Mouse (Mus musculus): ENCODE measurements around the gene Scnn1a. TPM values are rescaled to one million over a fixed set of nuclear protein-coding genes. Genes with fewer than 3 reads are reported as not detected.

The Scnn1a gene
- polyA plus RNA-seq, 1 experiment from 2014 or later, result 0.55 TPM

DNA sequence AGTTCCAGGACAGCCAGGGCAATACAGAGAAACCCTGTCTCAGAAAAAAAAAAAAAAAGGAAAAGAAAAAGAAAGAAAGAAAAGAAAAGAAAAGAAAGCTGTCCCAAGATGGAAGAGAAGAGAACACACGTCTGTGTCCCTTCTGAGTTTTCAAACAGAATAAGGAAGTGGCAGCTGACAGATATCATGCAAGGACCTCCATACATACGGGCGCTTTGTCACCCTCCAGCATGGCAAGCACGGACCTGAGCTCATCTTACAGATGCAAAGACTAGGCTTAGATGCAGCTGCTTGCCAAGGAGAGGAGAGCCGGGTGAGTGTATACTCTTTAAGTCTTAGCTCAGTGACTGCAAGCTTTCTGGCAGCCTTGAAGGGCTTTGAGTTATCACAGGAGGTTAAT, 45.1 kb downstream of the Scnn1a start:
- H3K4me1 ChIP-seq (replicated peaks; ENCODE audit: control insufficient read depth, insufficient read depth, low read length), result peaks cover 7% of the 10 kb centered on the region; the same call in 1 of the 2 replicates

DNA sequence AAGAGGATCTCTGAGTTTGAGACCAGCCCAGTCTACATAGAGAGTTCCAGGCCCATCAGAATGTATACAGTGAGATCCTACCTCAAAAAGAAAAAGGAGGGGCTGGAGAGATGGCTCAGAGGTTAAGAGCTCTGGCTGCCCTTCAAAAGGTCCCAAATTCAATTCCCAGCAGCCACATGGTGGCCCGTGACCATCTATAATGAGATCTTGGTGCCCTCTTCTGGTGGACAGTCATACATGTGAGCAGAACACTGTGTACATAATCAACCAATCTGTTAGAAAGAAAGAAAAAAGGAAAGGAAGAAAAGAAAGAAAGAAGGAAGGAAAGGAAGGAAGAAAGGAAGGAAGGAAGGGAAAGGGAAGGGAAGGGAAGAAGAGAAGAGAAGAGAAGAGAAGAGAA, 45.7 kb downstream of the Scnn1a start:
- Histone ChIP-seq H3K4me1 (replicated peaks; ENCODE audit: control insufficient read depth, insufficient read depth, low read length) (peaks cover 7% of the 10 kb centered on the region; the same call in 1 of the 2 replicates), H3K36me3 (ENCODE audit: control insufficient read depth, insufficient read depth, low read length) (peaks cover 6% of the 10 kb centered on the region; the same call in 1 of the 2 replicates), H3K27ac (ENCODE audit: low read depth, low read length) (no peak overlapping the region), H3K4me3 (ENCODE audit: low read depth, low read length) (no peak overlapping the region), H3K27me3 (replicated peaks; ENCODE audit: control insufficient read depth, insufficient read depth, low read length) (peaks cover 9% of the 10 kb centered on the region), H3K9me3 (ENCODE audit: control insufficient read depth, low read length) (no peaks in the 10 kb centered on the region), H3K9ac (ENCODE audit: low read depth, low read length) (no peak overlapping the region), H3K4me2 (no peak overlapping the region)
- WGBS, result 68% methylated on average over 1 of the region's 1 CpGs
- no peak for DNase-seq (ENCODE audit: low spot score)
- ATAC-seq (replicated peaks; ENCODE audit: low FRiP score), result no peak

More for the DNA sequence above, 45.1 kb downstream of the Scnn1a start:
- Histone ChIP-seq H3K4me3 (ENCODE audit: low read depth, low read length) (no peak overlapping the region), H3K9ac (ENCODE audit: low read depth, low read length) (no peak overlapping the region), H3K27ac (ENCODE audit: low read depth, low read length) (no peak overlapping the region), H3K4me2 (no peak overlapping the region), H3K9me3 (ENCODE audit: control insufficient read depth, low read length) (no peaks in the 10 kb centered on the region), H3K36me3 (ENCODE audit: control insufficient read depth, insufficient read depth, low read length) (peaks cover 6% of the 10 kb centered on the region; the same call in 1 of the 2 replicates), H3K27me3 (replicated peaks; ENCODE audit: control insufficient read depth, insufficient read depth, low read length) (peaks cover 9% of the 10 kb centered on the region)
- ATAC-seq (replicated peaks; ENCODE audit: low FRiP score), result no peak
- WGBS, result 78% methylated on average over 5 of the region's 5 CpGs
- no peak for DNase-seq (ENCODE audit: low spot score)

DNA sequence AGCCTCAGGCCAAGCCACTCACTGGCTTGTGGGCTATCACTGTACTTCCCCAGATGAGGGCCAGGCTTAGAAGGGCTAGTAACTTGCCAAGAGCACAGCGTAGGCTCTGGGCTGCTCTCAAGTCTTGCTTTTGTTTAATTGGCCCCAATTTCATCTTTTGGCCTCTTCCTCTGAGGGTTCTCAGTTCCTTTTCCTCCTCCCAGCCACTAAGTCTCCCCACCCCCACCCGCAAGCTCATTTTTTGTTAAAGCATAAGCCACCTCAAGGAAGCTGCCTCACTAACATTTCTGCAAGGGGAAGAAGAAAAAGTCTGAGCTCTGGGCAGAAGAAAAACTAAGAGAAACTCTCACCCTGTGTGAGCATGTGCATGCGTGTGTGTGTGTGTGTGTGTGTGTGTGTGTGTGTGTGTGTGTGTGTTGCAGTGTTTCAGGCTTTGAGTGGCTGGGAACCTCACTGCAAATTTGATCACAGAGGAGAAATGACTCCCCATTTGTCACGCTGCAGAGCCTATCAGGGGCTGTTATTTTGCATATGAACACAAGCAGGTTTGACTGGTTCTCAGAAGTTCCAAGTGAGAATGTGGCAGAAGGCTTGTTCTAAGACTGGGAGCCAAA, 47.4 kb downstream of the Scnn1a start:
- no peaks in the 10 kb centered on the region for H3K36me3 ChIP-seq (ENCODE audit: control insufficient read depth, insufficient read depth, low read length)
- no peak overlapping the region for H3K4me2 ChIP-seq
- DNase-seq (ENCODE audit: low spot score) (no peak), ATAC-seq (replicated peaks; ENCODE audit: low FRiP score) (no peak)
- H3K27ac ChIP-seq (ENCODE audit: low read depth, low read length), result no peak overlapping the region
- peaks cover 15% of the 10 kb centered on the region for H3K27me3 ChIP-seq (replicated peaks; ENCODE audit: control insufficient read depth, insufficient read depth, low read length)
- peaks cover 6% of the 10 kb centered on the region; the same call in 1 of the 2 replicates for H3K4me1 ChIP-seq (replicated peaks; ENCODE audit: control insufficient read depth, insufficient read depth, low read length)
- no peak overlapping the region for H3K9ac ChIP-seq (ENCODE audit: low read depth, low read length)
- 40% methylated on average over 4 of the region's 4 CpGs for WGBS
- H3K4me3 ChIP-seq (ENCODE audit: low read depth, low read length), result no peak overlapping the region
- no peaks in the 10 kb centered on the region for H3K9me3 ChIP-seq (ENCODE audit: control insufficient read depth, low read length)

DNA sequence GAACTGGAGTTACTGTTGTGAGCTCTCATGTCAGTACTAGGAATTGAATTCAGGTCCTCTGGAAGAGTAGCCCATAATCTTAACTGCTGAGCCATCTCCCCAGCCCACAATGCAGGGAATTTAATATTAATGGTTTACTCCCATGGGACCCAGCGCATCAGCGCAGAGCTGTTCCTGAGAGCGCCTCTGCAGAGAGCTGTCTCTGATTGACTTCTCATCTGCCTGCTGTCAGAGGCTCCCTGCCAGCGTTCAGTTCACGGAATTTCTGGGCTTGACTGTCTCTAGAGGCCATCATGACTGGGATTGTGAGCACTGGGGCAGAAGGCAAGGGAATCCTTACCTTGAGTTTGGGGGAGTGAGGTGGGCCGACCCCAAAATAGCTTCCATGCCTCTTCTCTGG, 56.6 kb downstream of the Scnn1a start:
- no peak overlapping the region for H3K4me3 ChIP-seq (ENCODE audit: low read depth, low read length)
- no peak for ATAC-seq (replicated peaks; ENCODE audit: low FRiP score)
- H3K9ac ChIP-seq (ENCODE audit: low read depth, low read length), result no peak overlapping the region
- no peaks in the 10 kb centered on the region for H3K9me3 ChIP-seq (ENCODE audit: control insufficient read depth, low read length)
- H3K27ac ChIP-seq (ENCODE audit: low read depth, low read length), result no peak overlapping the region
- H3K4me1 ChIP-seq (replicated peaks; ENCODE audit: control insufficient read depth, insufficient read depth, low read length), result peaks cover 14% of the 10 kb centered on the region
- peaks cover 45% of the 10 kb centered on the region for H3K27me3 ChIP-seq (replicated peaks; ENCODE audit: control insufficient read depth, insufficient read depth, low read length)
- H3K36me3 ChIP-seq (ENCODE audit: control insufficient read depth, insufficient read depth, low read length), result no peaks in the 10 kb centered on the region
- H3K4me2 ChIP-seq, result no peak overlapping the region
- DNase-seq (ENCODE audit: low spot score), result no peak
- WGBS, result 58% methylated on average over 6 of the region's 6 CpGs

DNA sequence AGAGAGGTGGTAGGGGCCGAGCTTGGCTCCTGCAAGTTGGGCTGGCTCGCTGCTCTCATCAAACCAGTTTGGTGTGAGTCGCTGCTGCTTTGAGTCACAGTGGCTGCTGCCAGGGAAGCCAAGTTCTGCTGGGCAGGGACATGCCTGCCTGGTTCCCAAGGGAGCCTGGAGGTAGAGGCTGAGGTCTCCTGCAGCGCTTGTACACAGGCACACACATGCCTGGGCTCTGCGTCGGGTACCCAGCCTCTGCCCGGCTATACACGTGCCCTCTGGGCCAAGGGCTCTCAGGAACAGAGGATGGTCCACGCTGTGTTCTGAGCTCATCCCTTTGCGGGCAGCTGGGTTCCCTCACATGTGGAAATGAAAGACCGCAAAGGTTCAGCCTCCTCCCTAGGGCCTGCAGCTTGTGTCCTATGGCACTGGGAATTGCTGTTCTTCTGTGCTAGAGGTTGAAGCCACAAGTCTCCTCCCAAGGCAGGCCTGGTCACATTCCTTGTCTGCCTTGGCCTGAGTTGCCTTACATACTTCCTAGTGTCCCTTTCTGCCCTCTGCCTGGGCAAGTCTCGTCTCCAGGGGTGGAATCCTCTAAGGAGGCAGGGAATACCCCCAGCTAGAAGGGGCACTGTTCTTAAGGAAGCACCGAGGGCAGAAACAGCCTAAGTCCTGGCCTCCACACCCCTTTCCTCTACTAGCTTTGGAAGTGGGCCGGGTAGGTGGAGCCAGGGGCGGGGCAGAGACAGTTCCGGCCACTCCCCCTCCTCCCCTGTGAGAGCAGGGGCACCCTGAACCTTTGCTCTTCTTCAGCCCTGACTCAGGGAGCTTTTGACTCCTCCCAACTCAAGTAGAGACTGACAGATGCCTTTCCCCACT, 57.4 kb downstream of the Scnn1a start:
- H3K4me2 ChIP-seq, result peak overlapping the region; percentile 33
- peaks cover 46% of the 10 kb centered on the region for H3K27me3 ChIP-seq (replicated peaks; ENCODE audit: control insufficient read depth, insufficient read depth, low read length)
- no peak overlapping the region for H3K9ac ChIP-seq (ENCODE audit: low read depth, low read length)
- H3K9me3 ChIP-seq (ENCODE audit: control insufficient read depth, low read length), result no peaks in the 10 kb centered on the region
- WGBS, result 45% methylated on average over 16 of the region's 16 CpGs
- peaks cover 14% of the 10 kb centered on the region for H3K4me1 ChIP-seq (replicated peaks; ENCODE audit: control insufficient read depth, insufficient read depth, low read length)
- ATAC-seq (replicated peaks; ENCODE audit: low FRiP score) (peak; percentile 55), DNase-seq (ENCODE audit: low spot score) (peak; percentile 75)
- H3K27ac ChIP-seq (ENCODE audit: low read depth, low read length), result no peak overlapping the region
- no peak overlapping the region for H3K4me3 ChIP-seq (ENCODE audit: low read depth, low read length)
- H3K36me3 ChIP-seq (ENCODE audit: control insufficient read depth, insufficient read depth, low read length), result no peaks in the 10 kb centered on the region

DNA sequence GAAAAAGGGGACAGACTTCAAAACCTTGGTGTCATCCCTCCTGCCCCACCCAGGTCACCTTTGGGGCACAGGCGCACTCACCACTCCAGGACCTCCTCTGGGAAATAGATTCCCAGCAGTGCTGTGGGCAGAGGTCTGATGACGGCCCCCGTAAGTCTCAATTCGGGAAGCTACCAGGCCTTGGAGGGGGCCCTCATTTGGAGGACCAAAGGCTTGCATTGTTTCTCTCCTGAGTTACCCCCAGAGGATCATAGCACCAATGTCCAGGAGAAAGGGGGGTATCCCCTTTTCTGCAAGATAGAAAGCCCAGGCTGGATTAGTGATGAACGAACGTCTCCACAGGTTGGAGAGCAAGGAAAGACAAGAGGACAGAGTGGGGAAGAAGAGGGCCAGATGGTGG, 58.2 kb downstream of the Scnn1a start:
- no peak overlapping the region for H3K27ac ChIP-seq (ENCODE audit: low read depth, low read length)
- H3K36me3 ChIP-seq (ENCODE audit: control insufficient read depth, insufficient read depth, low read length), result no peaks in the 10 kb centered on the region
- peaks cover 48% of the 10 kb centered on the region for H3K27me3 ChIP-seq (replicated peaks; ENCODE audit: control insufficient read depth, insufficient read depth, low read length)
- DNase-seq (ENCODE audit: low spot score) (no peak), ATAC-seq (replicated peaks; ENCODE audit: low FRiP score) (no peak)
- H3K4me3 ChIP-seq (ENCODE audit: low read depth, low read length), result no peak overlapping the region
- peak overlapping the region; percentile 33 for H3K4me2 ChIP-seq
- H3K9ac ChIP-seq (ENCODE audit: low read depth, low read length), result no peak overlapping the region
- no peaks in the 10 kb centered on the region for H3K9me3 ChIP-seq (ENCODE audit: control insufficient read depth, low read length)
- peaks cover 14% of the 10 kb centered on the region for H3K4me1 ChIP-seq (replicated peaks; ENCODE audit: control insufficient read depth, insufficient read depth, low read length)
- 23% methylated on average over 6 of the region's 6 CpGs for WGBS

DNA sequence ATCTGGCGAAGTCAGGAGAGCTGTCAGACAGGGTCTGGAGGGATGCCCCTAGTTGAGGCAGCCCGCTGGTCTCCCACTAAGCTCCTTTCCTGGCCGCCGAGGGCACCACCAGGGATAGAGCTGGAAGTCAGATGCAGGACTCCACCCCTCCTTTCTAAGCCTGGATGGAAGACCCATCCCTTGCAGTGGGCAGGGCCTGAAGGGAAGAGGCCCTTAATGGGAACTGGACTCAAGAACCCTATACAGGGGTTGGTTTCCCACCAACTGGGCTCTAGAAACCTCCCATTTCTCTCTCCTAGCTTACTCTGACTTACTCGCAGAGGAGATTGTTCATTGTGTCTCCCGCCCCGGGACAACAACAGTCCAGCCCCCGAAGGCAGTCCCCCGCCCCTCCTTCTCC, 59.3 kb downstream of the Scnn1a start:
- ATAC-seq (replicated peaks; ENCODE audit: low FRiP score), result no peak

DNA sequence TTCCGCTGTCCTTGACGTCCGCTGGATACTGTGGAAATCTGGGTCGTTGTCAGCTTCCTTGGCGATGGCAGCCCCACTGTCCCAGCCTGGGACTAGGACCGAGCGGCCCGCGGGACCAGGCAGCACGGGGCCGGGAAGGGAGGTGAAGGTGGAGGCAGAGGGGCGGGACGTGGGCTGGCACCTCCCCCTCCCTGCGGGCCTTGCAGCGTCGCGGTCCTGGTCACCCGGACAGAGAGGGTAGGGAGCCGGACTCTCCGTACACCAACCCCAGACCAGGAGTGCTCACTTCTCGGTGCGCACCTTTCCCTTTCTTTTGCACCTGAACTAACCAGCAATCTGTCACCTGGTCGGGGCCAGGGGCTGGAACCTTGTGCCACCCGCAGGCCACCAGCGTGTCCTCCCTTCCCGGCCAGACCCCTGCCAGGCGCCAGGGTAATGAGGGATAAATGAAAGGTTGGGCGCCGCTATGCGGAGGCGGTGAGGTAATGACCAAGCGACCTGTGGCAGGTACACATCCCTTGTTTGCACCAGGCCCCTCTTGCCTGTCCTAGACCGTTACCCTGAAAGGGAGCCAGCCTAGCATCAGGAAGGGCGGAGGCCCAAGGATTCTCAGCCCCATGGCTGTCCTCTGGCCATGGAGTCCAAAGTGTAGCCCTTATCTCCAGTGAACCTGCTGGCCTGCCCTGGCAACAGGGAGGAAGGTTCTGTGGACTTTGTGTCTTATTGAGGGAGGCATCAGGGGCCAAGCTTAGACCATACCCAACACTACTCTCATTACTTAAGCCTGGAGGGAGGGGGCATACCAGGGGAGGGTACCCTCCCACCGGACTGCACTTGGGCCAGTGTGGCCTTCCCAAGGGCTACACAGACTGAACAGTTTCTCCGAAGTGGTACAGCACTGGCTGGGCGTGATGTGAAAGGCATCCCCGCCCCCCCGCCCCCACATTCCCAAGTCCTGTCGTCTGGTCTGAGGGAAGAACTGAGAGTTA, 60.2 kb downstream of the Scnn1a start, which contains the start of gene Plekhg6:
Plekhg6 (minus strand) TSS at position 422 of the 989 bp plus-strand sequence.
- peak within 1 kb of the TSS; percentile 72 for H3K4me2 ChIP-seq
- no peaks in the 10 kb centered on the region for H3K36me3 ChIP-seq (ENCODE audit: control insufficient read depth, insufficient read depth, low read length)
- H3K9me3 ChIP-seq (ENCODE audit: control insufficient read depth, low read length), result no peaks in the 10 kb centered on the region
- WGBS, result 11% methylated on average over 39 of the region's 40 CpGs
- H3K9ac ChIP-seq (ENCODE audit: low read depth, low read length), result 0 out of 2 replicates have a peak within 1 kb of the TSS, but pooled peaks have one; percentile 3
- H3K4me1 ChIP-seq (replicated peaks; ENCODE audit: control insufficient read depth, insufficient read depth, low read length), result peaks cover 14% of the 10 kb centered on the region
- H3K27ac ChIP-seq (ENCODE audit: low read depth, low read length), result no peak within 1 kb of the TSS
- ATAC-seq (replicated peaks; ENCODE audit: low FRiP score), result peak; percentile 52
- H3K4me3 ChIP-seq (ENCODE audit: low read depth, low read length), result peak within 1 kb of the TSS; percentile 41
- no peak for DNase-seq (ENCODE audit: low spot score)
- H3K27me3 ChIP-seq (replicated peaks; ENCODE audit: control insufficient read depth, insufficient read depth, low read length), result peaks cover 48% of the 10 kb centered on the region

More for the DNA sequence above, 59.3 kb downstream of the Scnn1a start:
- Histone ChIP-seq H3K27ac (ENCODE audit: low read depth, low read length) (no peak overlapping the region), H3K9ac (ENCODE audit: low read depth, low read length) (no peak overlapping the region), H3K4me3 (ENCODE audit: low read depth, low read length) (peak overlapping the region; percentile 41), H3K36me3 (ENCODE audit: control insufficient read depth, insufficient read depth, low read length) (no peaks in the 10 kb centered on the region), H3K4me1 (replicated peaks; ENCODE audit: control insufficient read depth, insufficient read depth, low read length) (peaks cover 14% of the 10 kb centered on the region), H3K9me3 (ENCODE audit: control insufficient read depth, low read length) (no peaks in the 10 kb centered on the region), H3K4me2 (peak overlapping the region; percentile 72), H3K27me3 (replicated peaks; ENCODE audit: control insufficient read depth, insufficient read depth, low read length) (peaks cover 48% of the 10 kb centered on the region)
- DNase-seq (ENCODE audit: low spot score), result no peak
- 9% methylated on average over 9 of the region's 9 CpGs for WGBS
